Mouse (Mus musculus): ENCODE measurements at regions not wholly inside any gene's neighbourhood (a gene's known extent, or its start where the extent isn't known, plus 50 kb on each side); places are given as distances from the start of the nearest gene placed in this dataset.
A peak's percentile ranks its signal among the peaks of the same experiment; 100 is the strongest.

GRCm38 (mm10) chrX:60833456-60833855, 59.8 kb downstream of the Sox3 start:
- no peak for DNase-seq

DNA sequence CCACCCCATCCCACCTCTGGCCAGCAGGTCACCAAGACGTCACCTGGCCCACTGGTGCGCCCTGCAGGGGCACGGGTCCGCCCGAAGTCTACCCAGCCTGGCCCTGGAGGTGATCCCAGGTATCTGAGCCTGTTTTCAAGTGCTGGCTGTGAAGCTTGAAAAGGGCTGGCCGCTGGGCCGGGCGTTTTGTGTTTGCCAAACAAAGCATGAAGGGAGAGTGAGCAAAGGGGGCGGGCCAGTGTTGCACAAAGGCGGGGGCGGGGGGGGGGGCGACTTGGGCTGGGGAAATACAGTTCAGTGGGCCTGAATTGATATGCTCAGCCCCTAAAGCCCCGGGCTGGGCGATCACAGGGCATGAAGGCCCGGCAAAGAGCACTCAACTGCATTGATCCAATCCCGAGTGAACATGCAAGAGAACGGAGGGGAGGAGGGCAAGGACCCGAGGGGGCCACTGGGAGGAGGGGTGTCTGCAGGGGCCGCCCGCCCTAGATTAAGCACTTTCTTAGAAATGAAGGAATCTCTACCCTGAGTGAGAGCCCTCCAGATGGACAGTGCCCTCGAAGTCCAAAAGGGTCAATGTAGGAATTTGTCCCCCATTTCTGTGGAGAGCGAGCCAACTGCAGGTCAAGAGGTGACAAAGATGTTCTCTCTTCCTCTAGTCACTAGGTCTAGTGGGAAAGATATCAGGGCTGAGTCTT, 61.8 kb downstream of the Sox3 start:
- no peak for DNase-seq

- DNase-seq: peak; percentile 1
These were observed 67.8 kb downstream of the Sox3 start for GRCm38 (mm10) chrX:60825181-60826080.

DNA sequence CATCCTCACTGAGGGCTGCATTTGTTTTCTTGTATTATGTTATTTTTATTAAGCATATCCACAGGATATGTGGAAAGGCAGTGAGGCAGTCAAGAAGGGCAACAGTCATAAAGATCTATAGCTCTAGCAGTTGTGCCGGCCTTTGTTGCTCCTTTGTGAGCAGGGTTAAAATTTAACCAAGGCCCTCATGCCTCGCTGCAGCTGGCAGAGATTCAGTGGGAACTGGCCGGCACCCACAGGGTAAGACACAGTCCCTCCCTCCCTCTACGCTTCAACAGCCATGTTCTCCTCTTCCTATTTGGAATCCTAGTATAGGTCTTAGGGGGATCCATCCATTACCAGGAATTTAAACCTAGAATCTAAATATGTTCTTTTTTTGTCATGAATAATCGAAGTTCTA, 94.7 kb downstream of the Sox3 start:
- DNase-seq: no peak

- no peak for DNase-seq
These were observed 112.5 kb downstream of the Sox3 start for GRCm38 (mm10) chrX:60780766-60781165.

GRCm38 (mm10) chrX:60780161-60780560, 113.1 kb downstream of the Sox3 start:
- no peak for DNase-seq

- DNase-seq: no peak
These were observed 119.6 kb downstream of the Sox3 start for GRCm38 (mm10) chrX:60773645-60774044.

DNA sequence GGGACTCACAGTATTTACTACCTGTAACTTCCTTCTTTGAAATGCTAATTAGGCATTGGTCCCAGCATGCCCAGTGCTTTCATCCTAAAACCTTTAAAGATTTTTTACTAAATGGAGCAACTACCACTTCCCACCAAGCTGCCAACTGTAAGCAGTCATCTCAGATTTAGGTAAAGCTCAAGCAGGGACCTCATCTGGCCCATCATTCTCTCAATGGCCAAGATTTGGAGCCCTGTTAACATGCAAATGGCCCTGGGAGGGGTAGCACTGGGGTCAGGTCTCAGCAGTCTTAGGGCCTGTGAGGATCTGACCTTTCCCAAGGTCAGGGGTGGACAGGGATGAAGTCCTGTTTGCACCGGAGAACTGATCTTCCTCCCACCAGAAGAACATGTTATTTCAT, 120.8 kb downstream of the Sox3 start:
- DNase-seq: no peak

DNA sequence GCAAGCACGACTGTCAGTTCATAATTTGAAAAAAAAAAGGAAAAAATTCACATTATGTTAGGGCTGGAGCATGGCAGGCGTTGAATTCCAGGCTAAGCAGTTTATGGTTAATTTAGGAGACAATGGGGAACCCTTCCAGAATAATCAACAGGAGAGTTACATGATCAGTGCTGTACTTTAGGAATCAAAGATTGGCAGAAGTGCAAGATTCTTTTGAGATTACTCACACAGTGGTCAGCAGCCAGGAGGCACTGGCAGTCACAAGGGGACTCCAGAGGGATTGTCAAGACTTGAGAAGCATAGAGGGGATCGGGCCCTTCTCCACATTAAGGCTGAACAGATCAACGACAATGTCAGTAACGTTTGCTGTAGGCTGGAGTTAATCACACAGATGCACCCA, 142.8 kb downstream of the Sox3 start:
- no peak for DNase-seq

- no peak for DNase-seq
These were observed 149.3 kb downstream of the Sox3 start for GRCm38 (mm10) chrX:60743971-60744370.

GRCm38 (mm10) chrX:60743020-60743707, 150.1 kb downstream of the Sox3 start:
- peak; percentile 2 for DNase-seq

DNA sequence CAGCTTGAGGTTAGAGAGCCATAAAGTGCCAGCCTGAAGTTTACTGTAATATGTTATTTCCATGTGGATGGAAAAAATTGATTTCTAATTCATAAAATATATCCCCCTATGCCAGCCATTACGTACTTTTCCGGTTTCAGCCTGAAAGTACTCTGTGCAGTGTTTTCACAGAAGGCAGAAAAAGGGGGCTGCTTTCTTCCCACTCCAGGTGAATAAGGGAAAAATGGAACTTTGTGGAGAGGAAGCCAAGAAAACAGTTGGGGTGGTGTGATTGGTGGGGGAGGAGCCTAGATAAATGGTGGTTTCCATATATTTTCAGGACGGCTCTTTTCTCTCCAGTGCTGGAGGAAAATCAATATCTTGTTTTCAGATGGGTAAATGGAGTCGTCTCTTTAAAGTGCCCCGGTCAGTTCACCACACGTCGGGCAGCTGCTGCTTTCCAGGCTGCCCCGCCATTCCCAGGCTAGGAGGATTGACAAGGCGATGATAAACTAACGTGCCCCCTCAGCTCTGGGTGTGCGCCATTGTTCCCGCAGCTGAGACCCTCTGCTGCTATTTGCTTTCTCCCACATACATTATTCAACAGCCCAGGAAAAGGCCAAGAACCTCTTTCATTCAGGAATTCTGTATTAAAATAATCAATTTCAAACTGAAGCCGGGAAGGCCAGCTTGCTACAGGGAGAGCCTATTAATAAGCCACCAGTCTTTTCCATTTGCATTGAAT, 127.1 kb upstream of the Atp11c start:
- no peak for DNase-seq

DNA sequence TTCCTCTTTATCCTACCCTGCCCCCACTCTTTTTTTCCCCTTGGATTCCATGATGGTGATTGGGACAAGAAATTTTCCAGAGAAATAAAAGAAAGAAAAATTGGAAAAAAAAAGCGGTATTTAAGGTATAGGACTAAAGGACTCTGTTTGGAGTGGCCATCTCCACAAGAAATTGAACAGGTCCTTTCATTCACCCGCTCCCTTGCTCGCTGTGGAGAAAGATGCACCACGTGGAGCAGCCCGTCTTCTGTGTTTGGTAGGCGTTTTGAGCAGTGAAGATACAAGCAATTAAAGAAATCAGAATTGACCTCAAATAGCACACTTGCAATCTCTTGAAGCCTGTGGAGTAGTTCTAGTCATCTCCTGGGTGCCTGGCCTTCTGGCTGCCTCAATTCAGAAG, 126.3 kb upstream of the Atp11c start:
- no peak for DNase-seq

- no peak for DNase-seq
These were observed 125.8 kb upstream of the Atp11c start for GRCm38 (mm10) chrX:60718156-60718769.

- DNase-seq: no peak
These were observed 88.7 kb upstream of the Atp11c start for GRCm38 (mm10) chrX:60681036-60681706.

GRCm38 (mm10) chrX:60644726-60645318, 52.3 kb upstream of the Atp11c start:
- no peak for DNase-seq

Data from layer of hippocampus, adult 9-11 months (tissue).